Mouse (Mus musculus) common myeloid progenitor, adult 5-6 weeks (primary cell): ENCODE measurements around the gene Pnrc1. TPM values are rescaled to one million over a fixed set of nuclear protein-coding genes. Genes with fewer than 3 reads are reported as not detected.
A peak's percentile ranks its signal among the peaks of the same experiment; 100 is the strongest.
"Not testable (repeated sequence)": the region's sequence is repeated elsewhere in the genome, so short reads cannot be mapped to it uniquely, and the experiment has no call there.

Experiments used
- ATAC-seq: replicated peaks from 2 replicates; pipeline ENCODE4 v1.8.0; 2016; ENCODE audit warnings: low read depth, mild to moderate bottlenecking, moderate TSS enrichment, inconsistent platforms; ENCODE audit not compliant: poor library complexity, severe bottlenecking
- total RNA-seq: library from RNA; stranded (forward); fragments of 200-1000, 187-1606 nt; gene quantifications from 2 replicates; pipeline ENCODE4 v1.2.3, GENCODE M21; 2017

Gene Pnrc1
- 220 and 223 TPM in 2 replicates for total RNA-seq

GRCm38 (mm10) chr4:33290002-33290401 is at the start of gene Pnrc1:
Gene Pnrc1 (minus strand): TSS chr4:33290163.
- peak; percentile 83 for ATAC-seq

- ATAC-seq, result 0 out of 2 replicates have a peak, but pooled peaks have one; percentile 39
Measured at GRCm38 (mm10) chr4:33337999-33338398, 48.0 kb upstream of the Pnrc1 start.

GRCm38 (mm10) chr4:33332956-33333455 is 43.0 kb upstream of the Pnrc1 start:
- no peak for ATAC-seq

- peak; percentile 58; the same call in 1 of the 2 replicates for ATAC-seq
Measured at GRCm38 (mm10) chr4:33331147-33331546, 41.2 kb upstream of the Pnrc1 start.

GRCm38 (mm10) chr4:33315840-33316239 is 25.9 kb upstream of the Pnrc1 start:
- ATAC-seq, result no peak

GRCm38 (mm10) chr4:33314150-33314549 is 24.2 kb upstream of the Pnrc1 start:
- ATAC-seq, result not testable (repeated sequence)

- no peak; the same call in 1 of the 2 replicates for ATAC-seq
Measured at GRCm38 (mm10) chr4:33310840-33311437, 21.0 kb upstream of the Pnrc1 start.

- peak; percentile 97 for ATAC-seq
Measured at GRCm38 (mm10) chr4:33309764-33310757, 20.1 kb upstream of the Pnrc1 start, which contains the start of gene Rngtt. Gene Rngtt (plus strand): TSS chr4:33310311.

- no peak for ATAC-seq
Measured at GRCm38 (mm10) chr4:33307146-33307545, 17.2 kb upstream of the Pnrc1 start.

- ATAC-seq, result no peak
Measured at GRCm38 (mm10) chr4:33303057-33303456, 13.1 kb upstream of the Pnrc1 start.

GRCm38 (mm10) chr4:33300891-33301665 is 11.1 kb upstream of the Pnrc1 start:
- ATAC-seq, result not testable (repeated sequence)

- ATAC-seq, result peak; percentile 55
Measured at GRCm38 (mm10) chr4:33292409-33293370, 2.7 kb upstream of the Pnrc1 start.

- no peak for ATAC-seq
Measured at GRCm38 (mm10) chr4:33290878-33291277, 915 bp upstream of the Pnrc1 start.

GRCm38 (mm10) chr4:33289106-33289650 is 785 bp downstream of the Pnrc1 start:
- ATAC-seq, result peak; percentile 34

GRCm38 (mm10) chr4:33285448-33285847 is 4.5 kb downstream of the Pnrc1 start:
- ATAC-seq, result 0 out of 2 replicates have a peak, but pooled peaks have one; percentile 23

GRCm38 (mm10) chr4:33284083-33284880 is 5.7 kb downstream of the Pnrc1 start:
- ATAC-seq, result 0 out of 2 replicates have a peak, but pooled peaks have one; percentile 19

- ATAC-seq, result no peak
Measured at GRCm38 (mm10) chr4:33281891-33282685, 7.9 kb downstream of the Pnrc1 start.
